Mouse (Mus musculus) kidney, postnatal 14 days (tissue): ENCODE measurements around the gene Zfp982.
A peak's percentile ranks its signal among the peaks of the same experiment; 100 is the strongest.
"Not testable (repeated sequence)": the region's sequence is repeated elsewhere in the genome, so short reads cannot be mapped to it uniquely, and the experiment has no call there.

Source experiments
- DNase-seq: peaks from one replicate; pipeline ENCODE4 v3.0.0; 2022; ENCODE audit warnings: mixed read lengths

Gene Zfp982

DNA sequence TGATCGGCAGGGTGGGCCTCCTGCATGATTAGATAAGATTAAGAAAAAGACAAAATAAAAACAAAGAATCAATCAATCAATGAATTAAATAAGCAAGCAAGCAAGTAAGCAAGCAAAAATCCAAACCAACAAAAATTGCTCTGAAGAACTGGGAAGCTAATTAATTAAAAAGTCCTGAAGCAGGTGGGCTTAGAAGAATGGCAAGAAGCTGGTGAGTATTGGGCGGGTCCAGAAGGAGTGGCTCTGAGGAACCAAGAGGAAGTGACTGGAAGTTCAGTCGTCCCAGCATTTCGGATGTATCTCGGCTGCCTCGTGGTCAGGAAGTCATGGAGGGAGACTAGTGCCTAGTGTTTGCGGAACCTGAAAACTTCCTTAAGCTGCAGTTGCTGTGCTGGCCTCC lies at the start of gene Zfp982:
Zfp982 (plus strand) TSS at position 301 of the 400 bp plus-strand sequence.
- not testable (repeated sequence) for DNase-seq

- peak; percentile 58 for DNase-seq
These were observed 49.3 kb upstream of the Zfp982 start for GRCm38 (mm10) chr4:147442649-147443553.

GRCm38 (mm10) chr4:147443554-147443927 lies 48.7 kb upstream of the Zfp982 start:
- not testable (repeated sequence) for DNase-seq

- DNase-seq: not testable (repeated sequence)
These were observed 46.8 kb upstream of the Zfp982 start for GRCm38 (mm10) chr4:147445371-147445770.

- no peak for DNase-seq
These were observed 43.9 kb upstream of the Zfp982 start for GRCm38 (mm10) chr4:147448358-147448757.

- DNase-seq: peak; percentile 15
These were observed 43.1 kb upstream of the Zfp982 start for GRCm38 (mm10) chr4:147449099-147449581.

- DNase-seq: not testable (repeated sequence)
These were observed 42.2 kb upstream of the Zfp982 start for GRCm38 (mm10) chr4:147449986-147450385.

DNA sequence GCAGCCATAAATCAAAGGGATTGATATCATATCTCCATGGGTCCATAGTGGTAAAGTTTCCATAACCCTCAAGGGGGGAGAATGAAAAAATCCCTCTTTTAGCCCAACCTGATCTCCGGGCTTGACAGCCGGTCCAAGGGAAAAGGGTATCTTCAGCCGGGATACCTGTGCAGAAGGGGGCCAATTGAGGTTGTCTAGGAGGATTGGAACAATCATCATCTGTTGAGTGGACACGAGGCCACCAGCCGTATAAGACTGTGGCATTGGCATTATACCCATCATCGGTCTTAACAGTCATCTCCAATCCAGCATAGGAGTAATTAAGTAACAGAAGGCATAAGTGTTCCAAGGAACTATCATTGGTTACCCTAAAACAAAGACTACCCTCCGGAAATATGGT lies 25.0 kb upstream of the Zfp982 start:
- DNase-seq: not testable (repeated sequence)

- DNase-seq: not testable (repeated sequence)
These were observed 6.8 kb downstream of the Zfp982 start for GRCm38 (mm10) chr4:147498772-147499613.

- no peak for DNase-seq
These were observed 17.0 kb downstream of the Zfp982 start for GRCm38 (mm10) chr4:147509174-147509573.

DNA sequence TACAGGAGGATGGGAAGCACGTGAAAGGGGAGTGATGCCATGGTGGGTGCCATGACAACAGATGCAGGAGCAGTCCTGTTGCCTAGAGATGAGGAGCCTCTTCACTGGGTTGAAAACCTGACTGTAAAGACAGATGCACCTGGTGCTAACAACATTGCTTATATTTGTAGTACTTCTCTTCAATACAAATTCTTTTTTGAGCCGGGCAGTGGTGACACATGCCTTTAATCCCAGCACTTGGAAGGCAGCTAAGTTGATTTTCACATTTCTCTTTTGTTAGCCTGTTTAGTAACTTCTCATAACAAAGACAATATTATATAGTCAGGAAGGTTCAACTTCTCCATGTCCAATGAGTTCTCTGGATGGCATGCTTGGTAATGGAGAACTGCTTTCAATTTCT lies 26.8 kb downstream of the Zfp982 start:
- no peak for DNase-seq

DNA sequence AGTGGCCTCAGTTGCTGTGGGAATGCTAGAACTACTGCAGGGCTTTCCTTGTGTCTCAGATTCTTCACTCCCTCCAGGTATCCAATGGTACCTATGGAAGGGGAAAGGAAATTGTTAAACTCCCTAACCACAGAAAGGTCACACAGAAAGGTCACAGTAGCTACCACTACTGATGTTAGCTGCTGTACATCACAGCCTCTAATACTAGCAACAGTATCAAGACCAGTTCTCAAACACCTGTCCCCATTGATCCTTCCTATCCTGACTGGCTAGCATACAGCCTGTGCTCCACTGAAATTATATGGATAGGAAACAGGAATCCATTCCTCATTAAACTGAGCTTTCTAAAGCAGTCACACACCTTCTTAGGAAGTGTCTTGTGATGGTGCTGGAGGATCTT lies 27.9 kb downstream of the Zfp982 start:
- DNase-seq: no peak

GRCm38 (mm10) chr4:147525125-147525524 lies 32.9 kb downstream of the Zfp982 start:
- DNase-seq: no peak

DNA sequence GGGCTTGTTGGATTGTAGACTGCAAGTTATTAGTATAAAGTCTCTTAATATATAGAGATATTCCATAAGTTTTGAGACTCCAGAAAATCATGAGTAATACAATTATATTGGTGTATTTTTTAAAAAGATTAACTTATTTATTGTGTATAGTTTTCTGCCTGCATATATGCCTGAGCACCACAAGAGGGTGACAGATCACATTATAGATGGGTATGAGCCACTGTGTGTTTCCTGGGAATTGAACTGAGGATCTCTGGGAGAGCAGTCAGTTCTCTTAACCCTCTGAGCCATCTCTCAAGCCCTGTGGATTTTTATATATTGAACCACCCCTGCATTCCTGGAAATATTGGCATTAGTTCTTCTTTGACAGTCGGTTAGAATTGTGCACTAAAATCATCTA lies 38.1 kb downstream of the Zfp982 start:
- DNase-seq: no peak

DNA sequence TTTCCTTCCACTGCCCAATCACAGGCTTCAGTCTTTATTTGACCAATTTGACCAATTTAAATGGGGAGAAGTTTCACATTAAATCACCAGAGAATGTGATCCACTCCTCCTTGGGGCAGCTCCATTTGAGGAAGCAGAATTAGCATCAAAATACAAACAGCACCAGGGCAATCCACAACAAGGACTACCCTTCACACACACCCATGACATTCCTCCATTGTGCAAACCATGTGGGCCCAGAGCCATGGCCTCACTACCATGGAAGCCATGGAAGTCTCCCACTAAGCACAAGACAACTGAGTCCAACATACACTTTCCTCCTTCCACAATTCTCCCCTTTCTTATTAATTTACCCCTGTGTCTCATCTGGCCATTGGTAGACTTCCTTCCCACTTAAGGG lies 43.7 kb downstream of the Zfp982 start:
- DNase-seq: not testable (repeated sequence)

DNA sequence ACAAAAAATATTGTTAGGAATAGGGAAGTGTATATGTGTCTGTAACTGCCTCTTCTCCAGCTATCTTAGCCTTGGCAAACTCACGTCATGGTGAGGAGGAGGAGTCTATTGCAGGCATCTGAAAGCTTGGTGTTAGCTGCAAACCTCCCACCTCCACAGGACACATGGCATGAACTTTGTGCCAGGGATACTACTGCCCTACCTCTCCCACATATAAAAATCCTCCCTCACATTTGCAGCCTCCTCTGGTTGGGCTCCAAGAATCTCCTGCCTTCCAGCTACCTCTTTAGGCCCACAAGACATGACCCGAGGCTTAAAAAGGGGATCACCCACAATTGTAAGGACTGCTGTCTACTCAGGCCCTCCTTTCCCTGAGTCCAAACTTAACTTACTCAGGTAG lies 45.5 kb downstream of the Zfp982 start:
- DNase-seq: no peak

DNA sequence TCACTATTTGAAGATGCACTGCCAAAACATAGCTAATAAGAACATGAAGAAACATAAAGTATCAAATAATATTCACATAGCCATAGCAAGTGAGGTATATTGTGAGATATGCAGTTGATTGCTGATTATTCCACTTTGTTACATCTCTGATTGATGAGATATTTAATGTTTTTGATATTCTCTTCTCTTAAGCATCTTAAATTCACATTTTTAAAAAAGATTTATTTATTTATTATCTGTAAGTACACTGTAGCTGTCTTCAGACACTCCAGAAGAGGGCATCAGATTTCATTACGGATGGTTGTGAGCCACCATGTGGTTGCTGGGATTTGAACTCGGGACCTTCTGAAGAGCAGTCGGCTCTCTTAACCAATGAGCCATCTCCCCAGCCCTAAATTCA lies 47.7 kb downstream of the Zfp982 start, which contains the start of gene Gm16503:
Gm16503 (plus strand) TSS at position 301 of the 400 bp plus-strand sequence.
- not testable (repeated sequence) for DNase-seq

DNA sequence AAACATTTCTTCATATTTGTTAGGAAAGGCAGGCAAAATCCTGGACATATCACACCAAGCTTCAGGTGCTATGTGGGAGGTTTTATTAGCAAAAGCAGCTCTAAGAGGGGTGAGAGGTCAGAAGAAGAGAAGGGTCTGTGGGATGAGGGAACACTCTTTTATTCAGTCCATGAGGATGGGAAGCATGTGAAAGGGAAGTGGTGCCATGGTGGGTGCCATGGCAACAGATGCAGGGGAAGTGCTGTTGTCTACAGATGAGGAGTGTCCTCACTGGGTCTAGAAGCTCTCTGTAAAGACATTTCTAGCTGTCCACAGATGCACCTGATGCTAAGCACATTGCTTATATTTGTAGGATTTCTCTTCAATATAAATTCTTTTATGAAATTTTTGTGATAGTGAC lies 48.9 kb downstream of the Zfp982 start:
- DNase-seq: no peak

DNA sequence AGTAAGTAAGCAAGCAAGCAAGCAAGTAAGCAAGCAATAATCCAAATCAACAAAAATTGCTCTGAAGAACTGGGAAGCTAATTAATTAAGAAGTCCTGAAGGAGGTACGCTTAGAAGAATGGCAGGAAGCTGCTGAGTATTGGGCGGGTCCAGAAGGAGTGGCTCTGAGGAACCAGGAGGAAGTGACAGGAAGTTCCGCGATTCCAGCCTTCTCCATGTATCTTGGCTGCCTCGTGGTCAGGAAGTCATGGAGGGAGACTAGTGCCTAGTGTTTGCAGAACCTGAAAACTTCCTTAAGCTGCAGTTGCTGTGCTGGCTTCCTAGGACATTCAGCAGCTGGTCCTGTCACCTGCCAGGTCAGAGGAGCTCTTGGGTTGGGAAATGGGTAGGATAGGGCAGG lies 60.9 kb downstream of the Zfp982 start, which contains the start of gene Zfp985:
Zfp985 (plus strand) TSS at position 207 of the 400 bp plus-strand sequence.
- not testable (repeated sequence) for DNase-seq

- DNase-seq: not testable (repeated sequence)
These were observed 62.1 kb downstream of the Zfp982 start for GRCm38 (mm10) chr4:147554361-147554760.

GRCm38 (mm10) chr4:147556921-147557320 lies 64.7 kb downstream of the Zfp982 start:
- DNase-seq: not testable (repeated sequence)

DNA sequence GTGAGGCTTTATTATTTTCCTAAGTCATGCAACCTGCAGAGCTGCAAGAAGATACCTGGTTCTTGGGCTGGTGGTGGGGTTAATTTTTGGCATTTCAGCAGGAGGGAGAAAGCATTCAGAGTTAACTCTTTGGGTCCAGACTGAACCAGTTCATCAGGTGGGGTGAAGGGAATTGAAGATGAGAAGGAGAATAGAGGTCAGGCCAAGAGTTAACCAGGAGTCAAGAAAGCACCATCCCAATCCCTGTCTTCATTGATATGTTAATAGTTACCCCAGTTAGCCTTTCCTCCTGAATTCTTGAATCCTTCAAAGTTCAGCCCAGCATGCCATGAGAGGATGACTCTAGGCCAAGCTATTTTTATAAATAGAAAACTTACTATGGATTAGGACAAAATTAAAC lies 65.8 kb downstream of the Zfp982 start:
- DNase-seq: not testable (repeated sequence)

DNA sequence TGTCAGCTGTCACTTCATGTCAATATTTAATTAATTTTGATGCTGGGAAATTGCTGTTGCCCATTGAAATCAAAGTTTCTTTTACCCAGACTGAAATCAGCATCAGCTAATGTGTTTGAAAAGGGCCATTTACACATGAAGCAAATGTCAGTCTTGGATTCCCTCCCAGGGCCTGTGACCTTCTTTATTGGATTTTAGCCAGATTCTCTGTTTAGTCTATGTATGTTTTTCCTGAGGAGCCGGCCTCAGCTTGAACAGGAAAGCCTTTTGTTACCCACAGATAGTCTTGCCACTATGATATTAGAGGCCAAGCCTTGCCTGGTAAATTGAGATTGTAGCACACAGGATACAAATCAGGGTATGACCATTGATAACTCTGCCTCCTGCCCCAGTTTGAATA lies 66.9 kb downstream of the Zfp982 start:
- DNase-seq: peak; percentile 48
